Mouse (Mus musculus) gastrocnemius, postnatal 25 days (tissue): Measurements from ENCODE around the gene Cav1. TPM values are rescaled to one million over a fixed set of nuclear protein-coding genes. Genes with fewer than 3 reads are reported as not detected.

Experiments used
- DNase-seq: peaks from one replicate; pipeline ENCODE4 v3.0.0; 2022
- long read RNA-seq, 2 experiments: library from polyadenylated mRNA; stranded (forward); transcript quantifications; one replicate each; pipeline ENCODE4 v2.0.0; 2021
- total RNA-seq, 2 experiments: library from RNA; stranded (reverse); gene quantifications; 1 replicate in 1 of 2; 2 replicates in 1 of 2; pipeline ENCODE4 v1.2.3; 2021

Gene Cav1
- total RNA-seq = 100 to 1,000 TPM; 104 to 186 TPM
- long read RNA-seq, experiment 1, transcript Cav1-201 (3 exons, 2,522 nt) = minor isoform, 21 of 58 reads
- long read RNA-seq, experiment 1, transcript Cav1-202 (2 exons, 2,746 nt) = major isoform, 22 of 58 reads
- long read RNA-seq, experiment 1, partial matches to known transcripts = 2 of 58 reads
- long read RNA-seq, experiment 1, other reads (novel, unspliced or antisense) = 7 of 58 reads
- long read RNA-seq, experiment 2, transcript Cav1-202 (2 exons, 2,746 nt) = minor isoform, 39 of 120 reads
- long read RNA-seq, experiment 2, transcript Cav1-201 (3 exons, 2,522 nt) = major isoform, 63 of 120 reads
- long read RNA-seq, experiment 2, partial matches to known transcripts = 13 of 120 reads
- long read RNA-seq, experiment 2, other reads (novel, unspliced or antisense) = 1 of 120 reads

GRCm38 (mm10) chr6:17305954-17306601 lies at the start of gene Cav1:
Gene Cav1, plus strand, starts transcription at chr6:17306335.
- peak; percentile 81 for DNase-seq

DNA sequence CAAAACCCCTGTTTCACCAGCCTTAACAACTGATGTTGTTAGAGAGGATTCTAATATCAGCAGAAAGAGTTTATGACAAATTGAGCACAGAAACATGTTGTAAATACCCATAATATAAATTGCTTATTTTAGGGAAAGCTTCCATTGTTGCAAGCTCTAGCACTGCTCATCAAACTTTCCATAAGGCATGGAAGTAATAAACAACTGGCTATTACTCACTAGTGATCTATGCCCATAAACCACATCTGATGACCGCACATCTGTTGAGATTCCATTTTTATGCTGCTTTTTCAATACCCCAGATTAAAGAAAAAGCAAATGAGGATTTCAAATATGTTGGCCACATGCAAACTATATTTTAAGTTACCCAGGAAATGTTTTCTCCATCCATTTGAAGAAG lies 48.0 kb upstream of the Cav1 start:
- no peak for DNase-seq

GRCm38 (mm10) chr6:17258911-17259310 lies 47.2 kb upstream of the Cav1 start:
- DNase-seq = no peak

DNA sequence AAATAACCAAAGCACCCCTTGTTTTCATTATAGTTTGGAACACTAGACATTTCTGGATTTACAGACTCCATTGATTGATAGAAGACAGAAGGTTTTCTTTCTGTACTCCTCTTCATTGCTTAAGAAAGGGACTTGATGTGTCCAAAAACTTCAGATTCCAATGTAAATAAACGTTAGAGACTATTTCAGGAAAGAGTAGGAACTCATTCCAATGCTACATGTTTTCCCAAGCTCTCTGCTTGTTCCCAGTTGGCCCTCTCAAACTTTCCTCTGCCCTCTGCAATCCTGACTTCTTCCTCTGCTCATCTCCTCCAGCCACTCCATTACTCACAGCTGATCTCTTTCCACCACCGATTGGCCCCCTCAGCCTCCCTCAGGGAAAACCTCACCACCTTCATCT lies 43.3 kb upstream of the Cav1 start:
- DNase-seq = no peak

DNA sequence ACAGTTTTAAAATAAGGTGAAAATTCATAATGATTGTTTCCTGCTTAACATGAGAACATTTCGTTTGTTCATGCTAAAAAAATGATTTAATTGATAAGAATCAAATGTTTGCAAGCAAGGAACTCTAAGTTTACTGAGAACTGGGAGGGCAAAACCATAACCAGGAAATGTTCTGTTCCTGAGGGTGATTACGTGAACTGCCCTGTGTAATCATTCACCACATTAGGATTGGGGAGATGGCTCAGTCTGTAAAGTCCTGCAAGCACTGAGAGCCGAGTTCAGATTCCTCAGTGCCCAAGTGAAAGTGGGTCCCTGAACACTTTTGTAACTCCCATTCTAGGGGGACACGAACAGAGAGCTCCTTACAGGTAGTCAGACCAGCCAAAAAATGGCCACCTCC lies 41.1 kb upstream of the Cav1 start:
- DNase-seq = no peak

DNA sequence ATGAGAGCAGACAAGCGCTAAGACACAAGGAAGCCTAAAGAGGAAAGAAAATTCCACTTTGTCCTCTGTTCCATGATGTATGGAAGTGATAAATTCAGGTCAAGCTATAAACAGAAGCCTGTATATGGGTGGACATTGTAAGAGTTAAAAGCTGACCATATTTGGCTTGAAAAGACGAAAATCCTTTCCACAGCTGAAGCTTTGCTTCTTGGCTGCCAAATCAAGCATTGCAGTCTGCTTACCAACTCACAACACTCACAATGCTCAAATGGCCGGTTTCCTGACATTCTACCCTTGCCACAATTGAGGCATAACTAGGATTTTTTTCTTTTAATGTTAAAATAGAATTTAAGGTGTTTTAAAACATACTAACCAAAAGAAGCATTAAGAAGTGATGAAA lies 39.7 kb upstream of the Cav1 start:
- no peak for DNase-seq

- no peak for DNase-seq
These were observed 27.8 kb upstream of the Cav1 start for GRCm38 (mm10) chr6:17278366-17278765.

GRCm38 (mm10) chr6:17280939-17281756 lies 25.0 kb upstream of the Cav1 start, which contains the start of gene Cav2:
Gene Cav2, plus strand, starts transcription at chr6:17281185.
- DNase-seq = peak; percentile 90

- no peak for DNase-seq
These were observed 24.4 kb upstream of the Cav1 start for GRCm38 (mm10) chr6:17281757-17282092.

DNA sequence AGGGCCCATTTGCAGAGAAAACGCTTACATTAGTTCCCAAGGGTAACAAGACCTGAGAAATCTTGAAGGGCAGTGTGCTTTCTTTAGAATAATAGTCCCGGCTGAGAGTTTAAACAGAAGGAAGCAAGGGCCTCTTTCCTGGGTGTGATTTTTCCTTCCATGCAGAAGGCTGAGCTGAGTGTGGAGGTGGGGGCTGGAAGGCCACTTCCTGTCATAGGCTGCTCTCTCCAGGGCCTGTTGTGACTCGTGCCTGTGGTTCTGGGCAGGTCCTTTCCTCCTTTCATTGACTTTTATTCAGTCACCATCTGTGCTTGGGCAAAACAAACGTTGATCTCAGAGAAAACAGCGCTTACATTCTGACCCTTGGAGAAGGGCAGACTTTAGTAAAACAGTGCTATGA lies 24.0 kb upstream of the Cav1 start:
- DNase-seq = peak; percentile 33

GRCm38 (mm10) chr6:17283834-17284233 lies 22.3 kb upstream of the Cav1 start:
- DNase-seq = no peak

DNA sequence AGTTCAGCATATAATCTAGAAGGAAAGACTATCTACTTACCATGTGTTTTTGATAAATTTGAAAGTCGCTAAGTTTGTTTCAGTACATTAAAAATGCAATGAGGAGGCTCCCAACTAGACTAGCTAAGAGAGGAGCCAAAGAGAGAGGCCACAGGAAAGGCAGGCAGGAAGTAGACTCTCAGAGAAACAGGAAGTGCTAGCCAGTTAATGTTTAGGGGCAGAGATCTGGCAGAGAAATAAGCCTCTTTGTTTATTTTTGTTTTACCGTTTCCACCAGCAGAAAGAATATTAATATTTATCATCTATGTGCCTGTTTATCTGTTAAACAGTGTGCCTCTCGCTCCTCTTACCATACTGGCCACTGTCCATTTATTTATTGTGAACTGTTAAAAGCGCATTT lies 19.8 kb upstream of the Cav1 start:
- DNase-seq = no peak

DNA sequence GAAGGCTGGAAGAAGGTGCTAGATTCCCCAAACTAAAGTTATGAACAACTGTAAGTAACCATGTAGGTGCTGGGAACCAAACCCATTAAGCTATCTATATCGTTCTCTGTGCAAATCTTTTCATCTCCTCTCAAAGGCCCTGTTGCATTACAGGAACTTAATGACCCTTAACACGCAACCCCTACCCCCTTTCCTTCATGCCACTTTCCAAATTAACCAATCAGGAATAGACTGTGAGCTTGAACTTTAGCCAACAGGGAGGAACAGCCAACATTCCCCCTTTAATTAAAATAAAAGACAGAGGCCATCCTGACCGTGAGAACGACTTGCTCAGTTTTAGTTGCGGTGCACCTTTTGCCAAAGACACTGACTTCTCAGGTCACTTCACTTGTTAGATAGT lies 11.0 kb upstream of the Cav1 start:
- no peak for DNase-seq

DNA sequence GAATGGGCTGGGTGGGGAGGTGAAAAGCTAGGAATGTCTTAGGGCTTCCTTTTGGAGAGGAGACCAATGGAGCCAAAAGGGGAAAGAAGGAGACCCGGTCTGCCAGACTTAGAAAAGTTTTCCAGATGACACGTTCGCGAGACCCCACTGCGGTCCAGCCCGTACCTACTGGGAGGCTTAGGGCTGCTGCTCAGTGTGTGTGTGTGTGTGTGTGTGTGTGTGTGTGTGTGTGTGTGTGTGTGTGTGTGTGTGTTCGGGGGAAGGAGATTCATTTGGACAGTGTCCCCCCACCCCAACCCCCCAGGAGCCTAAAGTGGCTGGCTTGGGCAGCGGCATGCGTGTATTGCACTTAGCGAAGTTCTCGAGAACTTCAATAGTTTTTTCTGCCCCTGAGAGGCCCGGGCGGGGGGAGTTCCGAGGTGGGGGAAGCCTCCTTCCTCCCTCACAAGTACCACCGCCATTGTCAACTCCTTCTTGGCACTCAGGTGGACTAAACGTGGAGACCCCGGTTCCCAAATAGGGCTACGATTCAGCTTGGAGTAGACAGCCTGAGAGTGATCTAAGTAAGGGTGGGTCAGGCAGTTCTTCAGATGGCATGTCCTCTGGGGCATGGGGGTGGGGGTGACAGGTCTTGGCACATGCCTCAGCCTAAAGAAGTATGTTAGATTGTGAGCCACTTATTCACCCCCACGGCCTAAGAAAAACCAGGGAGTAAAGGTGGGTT lies 629 bp downstream of the Cav1 start:
- DNase-seq = peak; percentile 31

GRCm38 (mm10) chr6:17307461-17308115 lies 1.5 kb downstream of the Cav1 start:
- DNase-seq = peak; percentile 74

DNA sequence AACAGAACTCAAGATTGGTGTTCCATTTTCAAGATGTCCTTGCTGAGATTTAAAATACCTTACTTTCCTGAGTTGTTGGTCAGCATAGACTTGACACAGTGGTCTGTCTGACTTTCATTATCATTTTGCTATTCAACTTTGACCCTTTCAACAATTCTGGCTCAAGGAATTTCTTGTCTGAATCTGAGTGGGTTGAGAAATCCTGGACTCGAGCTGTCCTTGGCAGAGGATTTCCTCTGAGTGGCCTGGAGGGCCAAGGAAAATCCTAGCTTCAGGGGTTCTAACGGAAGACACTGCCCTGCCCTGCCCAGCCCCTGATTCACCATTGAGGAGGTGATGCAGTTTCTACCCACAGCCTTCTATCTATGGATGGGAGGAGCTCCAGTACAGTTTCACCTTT lies 2.5 kb downstream of the Cav1 start:
- peak; percentile 31 for DNase-seq

GRCm38 (mm10) chr6:17309260-17309659 lies 3.1 kb downstream of the Cav1 start:
- DNase-seq = peak; percentile 26

GRCm38 (mm10) chr6:17314241-17314640 lies 8.1 kb downstream of the Cav1 start:
- DNase-seq = no peak

- DNase-seq = no peak
These were observed 8.8 kb downstream of the Cav1 start for GRCm38 (mm10) chr6:17314659-17315616.
